Mouse (Mus musculus): ENCODE data around the gene Npnt.

DNA sequence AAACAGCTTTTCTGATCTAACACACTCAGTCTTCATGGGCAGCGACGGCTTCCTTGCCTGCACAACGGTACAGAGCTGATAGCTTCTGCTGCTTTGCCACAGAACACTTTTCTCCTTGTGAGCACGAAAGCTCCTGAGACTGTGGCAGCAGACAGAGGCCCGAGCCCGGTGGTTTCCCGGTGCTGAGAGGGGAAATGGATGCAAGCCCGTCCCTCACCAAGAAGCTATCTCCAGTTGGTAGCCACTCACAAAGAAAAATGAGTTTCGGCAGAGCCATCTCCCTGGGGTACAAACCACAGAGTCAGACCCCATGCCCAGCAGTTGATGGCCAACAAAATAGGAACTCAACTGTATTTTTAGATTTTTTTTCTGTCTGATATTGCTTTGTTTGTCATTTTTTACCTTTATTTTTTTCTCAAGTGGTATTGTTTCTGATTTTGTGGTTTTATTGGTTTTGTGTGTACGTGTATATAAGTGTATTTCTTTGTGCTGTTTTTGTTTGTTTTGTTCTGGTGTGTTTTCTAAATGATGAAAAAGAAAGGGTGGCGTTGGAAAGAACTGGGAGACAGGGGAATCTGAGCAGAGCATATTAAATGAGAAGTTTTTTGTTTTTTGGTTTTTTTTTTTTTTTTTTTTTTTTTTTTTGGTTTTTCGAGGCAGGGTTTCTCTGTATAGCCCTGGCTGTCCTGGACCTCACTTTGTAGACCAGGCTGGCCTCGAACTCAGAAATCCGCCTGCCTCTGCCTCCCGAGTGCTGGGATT, 111.3 kb downstream of the Npnt start:
- TF ChIP-seq POLR2A (IDR thresholded peaks at IDR 0.05; ENCODE audit: insufficient read length, low read depth) (no peak), SRF (IDR thresholded peaks at IDR 0.05; ENCODE audit: control insufficient read depth, insufficient read length, low read depth) (no peak), MYOG (IDR thresholded peaks at IDR 0.05; ENCODE audit: control insufficient read depth in 1 of 3, insufficient read depth in 1 of 3, insufficient read length in 2 of 3, low read depth in 2 of 3) (no peak), E2F4 (IDR thresholded peaks at IDR 0.05; ENCODE audit: insufficient read depth) (no peak)
